Mouse (Mus musculus) MEL (cell line): ENCODE measurements around the gene Prr14.

ENCODE experiments used
- CTCF ChIP-seq, 3 experiments: IDR thresholded peaks in 2 of 3; conservative IDR thresholded peaks in 1 of 3; 2 replicates each; pipeline ENCODE4 v1.5.1; 2011 to 2012; ENCODE audit warnings: low read length in 3 of 3, low read depth in 2 of 3, mild to moderate bottlenecking in 2 of 3, improper control_type of control experiment in 1 of 3, inconsistent platforms in 1 of 3, mixed read lengths in 1 of 3, moderate library complexity in 1 of 3; ENCODE audit not compliant: control insufficient read depth in 1 of 3, insufficient read depth in 1 of 3, poor library complexity in 1 of 3, severe bottlenecking in 1 of 3
- E2F4 ChIP-seq: IDR thresholded peaks from 2 replicates; pipeline ENCODE4 v1.6.1; 2011; ENCODE audit warnings: low read depth, low read length, improper control_type of control experiment, borderline replicate concordance
- GATA1 ChIP-seq: IDR thresholded peaks from 2 replicates; pipeline ENCODE4 v1.6.1; 2011; ENCODE audit warnings: low read depth, low read length, improper control_type of control experiment
- MAFK ChIP-seq: IDR thresholded peaks from 2 replicates; pipeline ENCODE4 v1.6.1; 2011; ENCODE audit warnings: low read depth, mild to moderate bottlenecking, low read length, improper control_type of control experiment, borderline replicate concordance
- ZNF384 ChIP-seq: IDR thresholded peaks from 2 replicates; pipeline ENCODE4 v1.6.1; 2012; ENCODE audit warnings: low read depth, mild to moderate bottlenecking, inconsistent platforms, low read length, improper control_type of control experiment

DNA sequence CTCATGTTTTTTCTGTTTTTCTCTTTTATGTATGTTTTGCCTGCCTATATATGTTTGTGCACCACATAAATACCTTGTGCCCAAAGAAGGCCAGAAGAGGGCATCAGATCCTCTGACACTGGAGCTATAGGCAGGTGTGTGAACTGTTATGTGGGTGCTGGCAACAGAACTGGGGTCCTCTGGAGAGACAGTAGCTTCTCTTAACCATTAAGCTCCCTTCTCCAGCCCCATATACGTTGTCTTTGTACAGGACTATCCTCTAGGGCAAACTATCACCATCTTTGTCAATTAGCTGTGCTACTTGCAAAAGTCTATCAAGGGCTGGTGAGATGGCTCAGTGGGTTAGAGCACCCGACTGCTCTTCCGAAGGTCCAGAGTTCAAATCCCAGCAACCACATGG, 48.9 kb downstream of the Prr14 start:
- no peak for TF ChIP-seq ZNF384
- no peak for TF ChIP-seq E2F4
- TF ChIP-seq GATA1, result no peak
- TF ChIP-seq MAFK, result no peak
- no peak; a peak in 1 of 6 replicates for TF ChIP-seq CTCF (IDR thresholded peaks at IDR 0.05 in 2 of 3, conservative IDR thresholded peaks at IDR 0.05 in 1 of 3; ENCODE audit: control insufficient read depth in 1 of 3, insufficient read depth in 1 of 3, low read depth in 2 of 3, low read length in 3 of 3, poor library complexity in 1 of 3, severe bottlenecking in 1 of 3)
